Mouse (Mus musculus) myocyte (in vitro differentiated cells): ENCODE results near the gene Ets2. TPM values are rescaled to one million over a fixed set of nuclear protein-coding genes. Genes with fewer than 3 reads are reported as not detected.

ENCODE experiments used
- H3K27me3 ChIP-seq: one replicate; pipeline ENCODE4 v1.6.1; 2011; ENCODE audit not compliant: control insufficient read depth, insufficient read depth, insufficient read length
- H3K36me3 ChIP-seq: one replicate; pipeline ENCODE4 v1.6.1; 2011; ENCODE audit not compliant: control insufficient read depth, insufficient read depth
- H3K4me2 ChIP-seq: one replicate; pipeline ENCODE4 v1.6.1; 2011; ENCODE audit warnings: low read depth, control low read depth
- H3K4me3 ChIP-seq: one replicate; pipeline ENCODE4 v1.5.1; 2011; ENCODE audit warnings: mild to moderate bottlenecking, control low read depth, moderate library complexity
- H3K79me2 ChIP-seq: one replicate; pipeline ENCODE4 v1.6.1; 2011; ENCODE audit not compliant: control insufficient read depth, insufficient read depth
- H3ac ChIP-seq: one replicate; pipeline ENCODE4 v1.6.1; 2011; ENCODE audit not compliant: control insufficient read depth, insufficient read length
- CEBPB ChIP-seq: IDR thresholded peaks from 2 replicates; pipeline ENCODE4 v1.6.1; 2011; ENCODE audit warnings: mild to moderate bottlenecking, moderate library complexity; ENCODE audit not compliant: poor library complexity, insufficient read depth, severe bottlenecking
- E2F4 ChIP-seq: IDR thresholded peaks from one replicate; pipeline ENCODE4 v1.6.1; 2011; ENCODE audit warnings: mild to moderate bottlenecking, control low read depth, moderate library complexity; ENCODE audit not compliant: insufficient read depth
- MAX ChIP-seq: IDR thresholded peaks from one replicate; pipeline ENCODE4 v1.6.1; 2011; ENCODE audit warnings: low read depth, mild to moderate bottlenecking, control low read depth
- MYOD1 ChIP-seq, 3 experiments: IDR thresholded peaks; one replicate each; pipeline ENCODE4 v1.6.1; 2011; ENCODE audit warnings: control low read depth in 2 of 3, low read depth in 2 of 3, mild to moderate bottlenecking in 2 of 3, moderate library complexity in 1 of 3; ENCODE audit not compliant: insufficient read length in 2 of 3, control insufficient read depth in 1 of 3
- MYOG ChIP-seq, 3 experiments: IDR thresholded peaks; one replicate each; pipeline ENCODE4 v1.6.1; 2011; ENCODE audit warnings: control low read depth in 2 of 3, low read depth in 2 of 3, mild to moderate bottlenecking in 2 of 3; ENCODE audit not compliant: insufficient read length in 2 of 3, control insufficient read depth in 1 of 3, insufficient read depth in 1 of 3
- POLR2A ChIP-seq: IDR thresholded peaks from one replicate; pipeline ENCODE4 v1.6.1; 2011; ENCODE audit warnings: low read depth, mild to moderate bottlenecking, control low read depth, moderate library complexity; ENCODE audit not compliant: insufficient read length
- POLR2AphosphoS2 ChIP-seq: IDR thresholded peaks from one replicate; pipeline ENCODE4 v1.6.1; 2011; ENCODE audit warnings: low read depth, control low read depth; ENCODE audit not compliant: insufficient read length
- REST ChIP-seq: IDR thresholded peaks from one replicate; pipeline ENCODE4 v1.6.1; 2011; ENCODE audit warnings: mild to moderate bottlenecking, control low read depth, moderate library complexity; ENCODE audit not compliant: insufficient read depth, insufficient read length
- SRF ChIP-seq: IDR thresholded peaks from one replicate; pipeline ENCODE4 v1.6.1; 2011; ENCODE audit warnings: low read depth; ENCODE audit not compliant: control insufficient read depth, insufficient read length
- TCF12 ChIP-seq: IDR thresholded peaks from one replicate; pipeline ENCODE4 v1.6.1; 2011; ENCODE audit warnings: mild to moderate bottlenecking, control low read depth; ENCODE audit not compliant: poor library complexity, insufficient read depth, severe bottlenecking
- TCF3 ChIP-seq: IDR thresholded peaks from one replicate; pipeline ENCODE4 v1.6.1; 2011; ENCODE audit warnings: low read depth, control low read depth; ENCODE audit not compliant: insufficient read length
- USF1 ChIP-seq: IDR thresholded peaks from one replicate; pipeline ENCODE4 v1.6.1; 2011; ENCODE audit warnings: low read depth, mild to moderate bottlenecking, control low read depth, moderate library complexity
- polyA plus RNA-seq: library from polyadenylated mRNA; unstranded; fragments of >200 nt; fragmentation: generic; extraction: Trizol; gene quantifications from one replicate; pipeline ENCODE4 v1.2.1, GENCODE M21; 2012; ENCODE audit warnings: missing spikeins

Ets2 gene
- polyA plus RNA-seq, 1 experiment, result 73.9 TPM

DNA sequence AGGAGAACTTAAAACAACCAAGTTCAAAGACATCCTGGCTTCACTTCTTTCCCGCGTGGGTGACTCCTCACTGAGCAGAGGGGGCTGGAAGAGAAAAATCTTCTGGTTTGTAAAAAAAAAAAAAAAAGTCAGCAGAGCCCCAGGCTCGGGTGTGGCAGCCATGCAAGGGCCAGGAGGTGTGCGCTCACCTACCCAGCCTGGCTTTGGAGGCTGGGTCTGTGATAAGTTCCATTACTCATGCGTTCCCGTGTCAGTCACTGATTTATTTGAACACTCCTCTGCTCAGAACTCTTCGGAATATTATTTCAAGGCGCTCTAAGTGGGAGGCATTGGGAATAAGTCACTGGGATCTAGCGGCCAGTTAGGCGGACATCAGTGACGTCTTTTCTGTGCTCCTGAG lies 26.7 kb upstream of the Ets2 start:
- H3ac ChIP-seq, result no peak overlapping the region
- no peaks in the 10 kb centered on the region for H3K27me3 ChIP-seq
- TF ChIP-seq CEBPB, result no peak
- no peak for TF ChIP-seq USF1
- no peak for TF ChIP-seq POLR2A
- no peak for TF ChIP-seq POLR2AphosphoS2
- no peak for TF ChIP-seq SRF
- no peak for TF ChIP-seq MYOD1 (IDR thresholded peaks at IDR 0.05; ENCODE audit: control insufficient read depth in 1 of 3, insufficient read length in 2 of 3, low read depth in 2 of 3)
- no peak for TF ChIP-seq MYOG (IDR thresholded peaks at IDR 0.05; ENCODE audit: control insufficient read depth in 1 of 3, insufficient read depth in 1 of 3, insufficient read length in 2 of 3, low read depth in 2 of 3)
- no peak for TF ChIP-seq E2F4
- no peak for TF ChIP-seq REST
- no peak for TF ChIP-seq TCF3
- no peak for TF ChIP-seq TCF12
- no peak for TF ChIP-seq MAX
- no peaks in the 10 kb centered on the region for H3K79me2 ChIP-seq
- H3K4me3 ChIP-seq, result peak overlapping the region; percentile 3
- H3K36me3 ChIP-seq, result no peaks in the 10 kb centered on the region
- H3K4me2 ChIP-seq, result peak overlapping the region; percentile 79

GRCm38 (mm10) chr16:95676668-95677067 lies 25.2 kb upstream of the Ets2 start:
- H3K79me2 ChIP-seq, result no peaks in the 10 kb centered on the region
- H3K4me2 ChIP-seq, result no peak overlapping the region
- no peaks in the 10 kb centered on the region for H3K36me3 ChIP-seq
- no peak overlapping the region for H3K4me3 ChIP-seq
- no peak for TF ChIP-seq MAX
- no peak for TF ChIP-seq REST
- no peak for TF ChIP-seq TCF12
- TF ChIP-seq POLR2AphosphoS2, result no peak
- no peak for TF ChIP-seq SRF
- no peak for TF ChIP-seq E2F4
- H3K27me3 ChIP-seq, result no peaks in the 10 kb centered on the region
- no peak overlapping the region for H3ac ChIP-seq

GRCm38 (mm10) chr16:95682431-95682892 lies 19.4 kb upstream of the Ets2 start:
- Histone ChIP-seq H3K4me2 (no peak overlapping the region), H3K79me2 (no peaks in the 10 kb centered on the region), H3ac (no peak overlapping the region), H3K36me3 (no peaks in the 10 kb centered on the region), H3K4me3 (no peak overlapping the region), H3K27me3 (no peaks in the 10 kb centered on the region)
- TF ChIP-seq MAX (no peak), POLR2A (no peak), TCF3 (no peak), REST (no peak), TCF12 (no peak), E2F4 (no peak), MYOG (IDR thresholded peaks at IDR 0.05; ENCODE audit: control insufficient read depth in 1 of 3, insufficient read depth in 1 of 3, insufficient read length in 2 of 3, low read depth in 2 of 3) (no peak), USF1 (no peak), CEBPB (no peak)

- Histone ChIP-seq H3K4me3 (no peak overlapping the region), H3K79me2 (no peaks in the 10 kb centered on the region), H3ac (no peak overlapping the region), H3K36me3 (no peaks in the 10 kb centered on the region), H3K4me2 (no peak overlapping the region), H3K27me3 (no peaks in the 10 kb centered on the region)
- TF ChIP-seq SRF (no peak), CEBPB (no peak), MAX (no peak), MYOD1 (IDR thresholded peaks at IDR 0.05; ENCODE audit: control insufficient read depth in 1 of 3, insufficient read length in 2 of 3, low read depth in 2 of 3) (peak in 1 of 3 experiments; percentile 33), E2F4 (no peak), USF1 (no peak), TCF12 (no peak)
Observed at GRCm38 (mm10) chr16:95685807-95686206, 16.1 kb upstream of the Ets2 start.

DNA sequence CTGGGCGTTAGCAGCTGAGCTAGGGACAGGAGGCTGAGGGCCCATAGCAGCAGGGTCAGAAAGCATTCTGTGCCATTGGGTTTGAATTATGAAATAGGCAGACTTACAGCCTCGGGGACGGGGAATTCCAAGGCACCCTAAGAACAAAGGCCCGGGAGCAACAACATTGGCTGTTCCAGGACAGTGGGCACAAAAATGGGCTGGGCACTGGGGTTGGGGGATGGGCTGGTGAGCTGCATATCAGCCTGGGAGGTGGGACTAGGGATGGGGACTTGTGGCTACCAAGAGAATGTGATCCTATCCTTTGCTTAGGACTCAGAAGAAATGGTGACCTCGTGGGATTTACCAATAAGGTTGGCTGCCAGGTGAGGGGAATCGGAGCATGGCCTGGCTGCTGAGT lies 15.6 kb upstream of the Ets2 start:
- TF ChIP-seq TCF12 (no peak), POLR2A (no peak), REST (no peak), MYOG (IDR thresholded peaks at IDR 0.05; ENCODE audit: control insufficient read depth in 1 of 3, insufficient read depth in 1 of 3, insufficient read length in 2 of 3, low read depth in 2 of 3) (no peak), POLR2AphosphoS2 (no peak), TCF3 (no peak)
- H3K4me2 ChIP-seq, result no peak overlapping the region
- no peaks in the 10 kb centered on the region for H3K79me2 ChIP-seq
- no peak overlapping the region for H3ac ChIP-seq
- H3K4me3 ChIP-seq, result no peak overlapping the region
- H3K27me3 ChIP-seq, result no peaks in the 10 kb centered on the region
- no peaks in the 10 kb centered on the region for H3K36me3 ChIP-seq
